Mouse (Mus musculus) stomach, embryonic 16.5 days (tissue): ENCODE data around the gene Stk10. TPM values are rescaled to one million over a fixed set of nuclear protein-coding genes. Genes with fewer than 3 reads are reported as not detected.

Experiments used
- ATAC-seq: fragments of 200-750 bp; cut with Nextera tagmentation; 2 replicates; pipeline ENCODE4 v1.8.0; 2017; ENCODE audit warnings: moderate number of reproducible peaks, moderate TSS enrichment; ENCODE audit not compliant: insufficient read depth, low FRiP score
- H3K27ac ChIP-seq: fragments of 300-500 bp; sonication (generic); 2 replicates; pipeline ENCODE4 v1.5.1; 2014; ENCODE audit warnings: low read length
- H3K27me3 ChIP-seq: fragments of 300-500 bp; sonication (generic); 2 replicates; pipeline ENCODE4 v1.6.1; 2014; ENCODE audit warnings: low read length, control low read depth, mixed read lengths; ENCODE audit not compliant: control insufficient read depth, insufficient read depth
- H3K36me3 ChIP-seq: fragments of 300-500 bp; sonication (generic); 2 replicates; pipeline ENCODE4 v1.6.1; 2014; ENCODE audit warnings: low read length; ENCODE audit not compliant: control insufficient read depth, insufficient read depth
- H3K4me1 ChIP-seq: fragments of 300-500 bp; sonication (generic); 2 replicates; pipeline ENCODE4 v1.6.1; 2014; ENCODE audit warnings: low read length, control low read depth, mixed read lengths; ENCODE audit not compliant: control insufficient read depth, insufficient read depth
- H3K4me2 ChIP-seq: fragments of 300-500 bp; sonication (generic); 2 replicates; pipeline ENCODE4 v1.6.1; 2014; ENCODE audit warnings: low read depth, low read length, mixed read lengths
- H3K4me3 ChIP-seq: fragments of 300-500 bp; sonication (generic); replicated peaks from 2 replicates; pipeline ENCODE4 v1.5.1; 2014; ENCODE audit warnings: mild to moderate bottlenecking, low read length
- H3K9ac ChIP-seq: fragments of 300-500 bp; sonication (generic); 2 replicates; pipeline ENCODE4 v1.6.1; 2014; ENCODE audit warnings: low read length
- H3K9me3 ChIP-seq: fragments of 300-500 bp; sonication (generic); replicated peaks from 2 replicates; pipeline ENCODE4 v1.6.1; 2016; ENCODE audit warnings: low read length, control low read depth; ENCODE audit not compliant: control insufficient read depth
- WGBS: fragments of 180-500 bp; shearing (Covaris S2); extraction: QIAGEN DNeasy Blood & Tissue Kit; methylation state at CpG from one replicate; pipeline ENCODE4 v1.1.7; 2014; 5-methylcytosine and 5-hydroxymethylcytosine counted together
- polyA plus RNA-seq: library from polyadenylated mRNA; unstranded; fragments of >200 nt; fragmentation: Nextera tagmentation; extraction: Ambion mirVana; gene quantifications from 2 replicates; pipeline ENCODE4 v1.2.1, GENCODE M21; 2015

Stk10 gene
- 4.2 TPM in 2 replicates for polyA plus RNA-seq

GRCm38 (mm10) chr11:32532765-32533481 is at the start of gene Stk10:
Gene Stk10 (plus strand): TSS chr11:32533305.
- no peaks in the 10 kb centered on the region for H3K9me3 ChIP-seq
- H3K4me1 ChIP-seq, result peaks cover 16% of the 10 kb centered on the region
- under 1% methylated on average over 79 of the region's 82 CpGs for WGBS

GRCm38 (mm10) chr11:32485290-32485689 is 47.8 kb upstream of the Stk10 start:
- H3K4me3 ChIP-seq, result no peak overlapping the region
- no peaks in the 10 kb centered on the region for H3K9me3 ChIP-seq
- H3K4me2 ChIP-seq, result no peak overlapping the region
- no peak overlapping the region for H3K9ac ChIP-seq
- no peak overlapping the region for H3K27ac ChIP-seq
- H3K4me1 ChIP-seq, result peaks cover 15% of the 10 kb centered on the region
- H3K27me3 ChIP-seq, result no peaks in the 10 kb centered on the region
- 60% methylated on average over 3 of the region's 3 CpGs for WGBS
- no peaks in the 10 kb centered on the region for H3K36me3 ChIP-seq
- no peak for ATAC-seq

More at GRCm38 (mm10) chr11:32532765-32533481, at the start of gene Stk10:
- H3K9ac ChIP-seq, result peak within 1 kb of the TSS; percentile 77
- H3K4me2 ChIP-seq, result peak within 1 kb of the TSS; percentile 94
- H3K36me3 ChIP-seq, result no peaks in the 10 kb centered on the region
- H3K27me3 ChIP-seq, result no peaks in the 10 kb centered on the region
- ATAC-seq, result peak; percentile 96
- peak within 1 kb of the TSS; percentile 77 for H3K4me3 ChIP-seq
- peak within 1 kb of the TSS; percentile 49; the same call in 1 of the 2 replicates for H3K27ac ChIP-seq

- Histone ChIP-seq H3K36me3 (no peaks in the 10 kb centered on the region), H3K9me3 (no peaks in the 10 kb centered on the region), H3K4me2 (no peak overlapping the region), H3K4me3 (no peak overlapping the region), H3K4me1 (peaks cover 19% of the 10 kb centered on the region), H3K27me3 (no peaks in the 10 kb centered on the region), H3K27ac (no peak overlapping the region), H3K9ac (no peak overlapping the region)
- ATAC-seq, result no peak
- 51% methylated on average over 3 of the region's 3 CpGs for WGBS
These were observed 46.5 kb upstream of the Stk10 start for GRCm38 (mm10) chr11:32486621-32487020.

GRCm38 (mm10) chr11:32487501-32487900 is 45.6 kb upstream of the Stk10 start:
- Histone ChIP-seq H3K4me1 (peaks cover 19% of the 10 kb centered on the region), H3K27me3 (no peaks in the 10 kb centered on the region), H3K4me2 (no peak overlapping the region), H3K9me3 (no peaks in the 10 kb centered on the region), H3K4me3 (no peak overlapping the region), H3K27ac (no peak overlapping the region), H3K9ac (no peak overlapping the region), H3K36me3 (no peaks in the 10 kb centered on the region)
- ATAC-seq, result no peak
- WGBS, result 81% methylated on average over 3 of the region's 3 CpGs

- no peak for ATAC-seq
- Histone ChIP-seq H3K27ac (peak overlapping the region; percentile 53; the same call in 1 of the 2 replicates), H3K4me2 (no peak overlapping the region), H3K4me3 (no peak overlapping the region), H3K4me1 (peaks cover 22% of the 10 kb centered on the region), H3K36me3 (no peaks in the 10 kb centered on the region), H3K9ac (no peak overlapping the region), H3K27me3 (no peaks in the 10 kb centered on the region), H3K9me3 (no peaks in the 10 kb centered on the region)
These were observed 44.8 kb upstream of the Stk10 start for GRCm38 (mm10) chr11:32488344-32488743.

GRCm38 (mm10) chr11:32488808-32489670 is 44.1 kb upstream of the Stk10 start:
- Histone ChIP-seq H3K9me3 (no peaks in the 10 kb centered on the region), H3K27me3 (no peaks in the 10 kb centered on the region), H3K27ac (peak overlapping the region; percentile 53; the same call in 1 of the 2 replicates), H3K4me2 (no peak overlapping the region), H3K36me3 (no peaks in the 10 kb centered on the region), H3K4me3 (no peak overlapping the region), H3K4me1 (peaks cover 27% of the 10 kb centered on the region), H3K9ac (no peak overlapping the region)
- 62% methylated on average over 5 of the region's 5 CpGs for WGBS
- ATAC-seq, result no peak

- no peak overlapping the region for H3K27ac ChIP-seq
- no peaks in the 10 kb centered on the region for H3K9me3 ChIP-seq
- no peaks in the 10 kb centered on the region for H3K27me3 ChIP-seq
- ATAC-seq, result no peak
- no peaks in the 10 kb centered on the region for H3K36me3 ChIP-seq
- H3K4me3 ChIP-seq, result no peak overlapping the region
- H3K9ac ChIP-seq, result no peak overlapping the region
- peaks cover 27% of the 10 kb centered on the region for H3K4me1 ChIP-seq
- no peak overlapping the region for H3K4me2 ChIP-seq
- 91% methylated on average over 2 of the region's 2 CpGs for WGBS
These were observed 42.0 kb upstream of the Stk10 start for GRCm38 (mm10) chr11:32491079-32491478.

- peaks cover 27% of the 10 kb centered on the region for H3K4me1 ChIP-seq
- no peaks in the 10 kb centered on the region for H3K9me3 ChIP-seq
- H3K27me3 ChIP-seq, result no peaks in the 10 kb centered on the region
- no peak overlapping the region for H3K27ac ChIP-seq
- H3K4me3 ChIP-seq, result no peak overlapping the region
- H3K9ac ChIP-seq, result no peak overlapping the region
- H3K36me3 ChIP-seq, result no peaks in the 10 kb centered on the region
- H3K4me2 ChIP-seq, result no peak overlapping the region
- no peak for ATAC-seq
These were observed 39.8 kb upstream of the Stk10 start for GRCm38 (mm10) chr11:32493312-32493711.

GRCm38 (mm10) chr11:32495283-32495682 is 37.8 kb upstream of the Stk10 start:
- WGBS, result 56% methylated on average over 2 of the region's 2 CpGs
- H3K4me2 ChIP-seq, result no peak overlapping the region
- no peaks in the 10 kb centered on the region for H3K9me3 ChIP-seq
- no peak overlapping the region for H3K9ac ChIP-seq
- peaks cover 16% of the 10 kb centered on the region for H3K4me1 ChIP-seq
- H3K4me3 ChIP-seq, result no peak overlapping the region
- H3K27ac ChIP-seq, result no peak overlapping the region
- no peaks in the 10 kb centered on the region for H3K27me3 ChIP-seq
- ATAC-seq, result no peak
- H3K36me3 ChIP-seq, result no peaks in the 10 kb centered on the region
